Mouse (Mus musculus): ENCODE measurements at regions not wholly inside any gene's neighbourhood (a gene's known extent, or its start where the extent isn't known, plus 50 kb on each side); places are given as distances from the start of the nearest gene placed in this dataset.
A peak's percentile ranks its signal among the peaks of the same experiment; 100 is the strongest.

- Histone ChIP-seq H3K36me3 (ENCODE audit: control insufficient read depth, insufficient read depth) (no peaks in the 10 kb centered on the region), H3K4me3 (ENCODE audit: insufficient read depth, poor library complexity, severe bottlenecking) (no peak overlapping the region), H3ac (ENCODE audit: control insufficient read depth, insufficient read length, low read depth) (no peak overlapping the region), H3K79me2 (ENCODE audit: control insufficient read depth, insufficient read depth) (no peaks in the 10 kb centered on the region), H3K27me3 (ENCODE audit: control insufficient read depth, insufficient read depth, insufficient read length) (no peaks in the 10 kb centered on the region), H3K79me3 (ENCODE audit: low read depth) (no peaks in the 10 kb centered on the region)
- no peak for TF ChIP-seq MAX (IDR thresholded peaks at IDR 0.05)
- no peak for TF ChIP-seq MYOG (IDR thresholded peaks at IDR 0.05; ENCODE audit: control insufficient read depth, extremely low read depth, insufficient read length)
- no peak for TF ChIP-seq CTCF (IDR thresholded peaks at IDR 0.05; ENCODE audit: control insufficient read depth, insufficient read depth, insufficient read length)
- no peak for TF ChIP-seq USF1 (IDR thresholded peaks at IDR 0.05; ENCODE audit: low read depth)
- TF ChIP-seq CEBPB (IDR thresholded peaks at IDR 0.05; ENCODE audit: low read depth), result no peak
- no peak for TF ChIP-seq FOSL1 (IDR thresholded peaks at IDR 0.05; ENCODE audit: insufficient read depth, low read length, poor library complexity, severe bottlenecking)
- TF ChIP-seq MYOD1 (IDR thresholded peaks at IDR 0.05; ENCODE audit: control insufficient read depth, insufficient read length, low read depth), result no peak
These were observed 98.8 kb upstream of the Ankrd28 start for GRCm38 (mm10) chr14:31929161-31929707.

DNA sequence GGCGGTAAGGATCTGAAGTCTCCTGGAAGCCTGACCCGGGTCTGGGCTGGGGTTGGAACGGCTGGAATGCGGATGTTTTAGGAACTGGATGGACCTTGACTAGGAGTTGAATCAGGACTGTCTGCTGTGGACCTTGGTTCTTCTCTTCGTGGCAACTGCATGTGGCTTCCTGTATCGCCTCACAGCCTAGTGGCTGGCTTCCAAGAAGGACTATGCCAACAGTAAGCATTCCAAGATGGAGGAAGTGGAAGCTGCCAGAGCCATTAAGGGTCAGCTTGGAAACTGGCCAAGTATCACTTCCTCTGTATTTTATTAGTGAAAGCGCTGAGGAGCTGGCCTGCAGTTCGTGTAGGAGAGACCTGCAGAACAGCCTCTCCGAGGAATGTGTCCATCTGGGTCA, 98.4 kb upstream of the Galnt15 start:
- TF ChIP-seq MAX (IDR thresholded peaks at IDR 0.05) (peak; percentile 53), CTCF (IDR thresholded peaks at IDR 0.05; ENCODE audit: control insufficient read depth, insufficient read depth, insufficient read length) (no peak)
- Histone ChIP-seq H3ac (ENCODE audit: control insufficient read depth, insufficient read length, low read depth) (no peak overlapping the region), H3K79me3 (ENCODE audit: low read depth) (no peaks in the 10 kb centered on the region), H3K27me3 (ENCODE audit: control insufficient read depth, insufficient read depth, insufficient read length) (no peaks in the 10 kb centered on the region), H3K79me2 (ENCODE audit: control insufficient read depth, insufficient read depth) (no peaks in the 10 kb centered on the region), H3K4me3 (ENCODE audit: insufficient read depth, poor library complexity, severe bottlenecking) (no peak overlapping the region), H3K36me3 (ENCODE audit: control insufficient read depth, insufficient read depth) (no peaks in the 10 kb centered on the region)

DNA sequence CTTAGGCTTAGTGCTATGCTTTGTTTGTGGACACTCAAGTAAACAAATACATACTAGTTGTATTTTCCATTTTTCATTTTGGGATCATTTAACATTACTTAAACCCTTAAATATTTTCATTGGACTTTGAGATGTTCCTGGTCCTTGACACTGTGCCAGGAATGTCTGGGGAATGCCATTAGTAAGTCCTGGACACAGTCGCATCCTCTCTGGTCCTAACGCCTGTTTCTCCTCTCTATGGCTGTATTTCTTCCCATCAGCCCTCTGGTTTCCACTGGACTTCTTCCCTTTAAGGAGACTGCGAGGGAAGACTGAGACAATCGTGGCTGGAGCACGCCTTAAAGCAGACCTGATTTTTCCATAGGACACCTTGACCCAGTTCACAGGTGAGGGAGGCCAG, 96.8 kb upstream of the Galnt15 start:
- Histone ChIP-seq H3K79me2 (ENCODE audit: control insufficient read depth, insufficient read depth) (no peaks in the 10 kb centered on the region), H3K79me3 (ENCODE audit: low read depth) (no peaks in the 10 kb centered on the region), H3K4me3 (ENCODE audit: insufficient read depth, poor library complexity, severe bottlenecking) (no peak overlapping the region), H3K27me3 (ENCODE audit: control insufficient read depth, insufficient read depth, insufficient read length) (no peaks in the 10 kb centered on the region), H3K36me3 (ENCODE audit: control insufficient read depth, insufficient read depth) (no peaks in the 10 kb centered on the region), H3ac (ENCODE audit: control insufficient read depth, insufficient read length, low read depth) (no peak overlapping the region)
- TF ChIP-seq USF1 (IDR thresholded peaks at IDR 0.05; ENCODE audit: low read depth), result no peak
- no peak for TF ChIP-seq MYOD1 (IDR thresholded peaks at IDR 0.05; ENCODE audit: control insufficient read depth, insufficient read length, low read depth)
- TF ChIP-seq CEBPB (IDR thresholded peaks at IDR 0.05; ENCODE audit: low read depth), result no peak
- TF ChIP-seq FOSL1 (IDR thresholded peaks at IDR 0.05; ENCODE audit: insufficient read depth, low read length, poor library complexity, severe bottlenecking), result no peak
- no peak for TF ChIP-seq MYOG (IDR thresholded peaks at IDR 0.05; ENCODE audit: control insufficient read depth, extremely low read depth, insufficient read length)
- TF ChIP-seq CTCF (IDR thresholded peaks at IDR 0.05; ENCODE audit: control insufficient read depth, insufficient read depth, insufficient read length), result no peak
- TF ChIP-seq MAX (IDR thresholded peaks at IDR 0.05), result no peak

GRCm38 (mm10) chr14:31933441-31933840, 95.3 kb upstream of the Galnt15 start:
- Histone ChIP-seq H3ac (ENCODE audit: control insufficient read depth, insufficient read length, low read depth) (no peak overlapping the region), H3K36me3 (ENCODE audit: control insufficient read depth, insufficient read depth) (no peaks in the 10 kb centered on the region), H3K79me3 (ENCODE audit: low read depth) (no peaks in the 10 kb centered on the region)

GRCm38 (mm10) chr14:31933841-31934271, 94.9 kb upstream of the Galnt15 start:
- Histone ChIP-seq H3K27me3 (ENCODE audit: control insufficient read depth, insufficient read depth, insufficient read length) (no peaks in the 10 kb centered on the region), H3K36me3 (ENCODE audit: control insufficient read depth, insufficient read depth) (no peaks in the 10 kb centered on the region), H3K79me2 (ENCODE audit: control insufficient read depth, insufficient read depth) (no peaks in the 10 kb centered on the region), H3K4me3 (ENCODE audit: insufficient read depth, poor library complexity, severe bottlenecking) (no peak overlapping the region), H3K79me3 (ENCODE audit: low read depth) (no peaks in the 10 kb centered on the region), H3ac (ENCODE audit: control insufficient read depth, insufficient read length, low read depth) (no peak overlapping the region)
- no peak for TF ChIP-seq FOSL1 (IDR thresholded peaks at IDR 0.05; ENCODE audit: insufficient read depth, low read length, poor library complexity, severe bottlenecking)
- no peak for TF ChIP-seq MAX (IDR thresholded peaks at IDR 0.05)
- no peak for TF ChIP-seq MYOD1 (IDR thresholded peaks at IDR 0.05; ENCODE audit: control insufficient read depth, insufficient read length, low read depth)
- TF ChIP-seq MYOG (IDR thresholded peaks at IDR 0.05; ENCODE audit: control insufficient read depth, extremely low read depth, insufficient read length), result no peak
- TF ChIP-seq CTCF (IDR thresholded peaks at IDR 0.05; ENCODE audit: control insufficient read depth, insufficient read depth, insufficient read length), result no peak
- TF ChIP-seq CEBPB (IDR thresholded peaks at IDR 0.05; ENCODE audit: low read depth), result no peak
- no peak for TF ChIP-seq USF1 (IDR thresholded peaks at IDR 0.05; ENCODE audit: low read depth)

More at GRCm38 (mm10) chr14:31933441-31933840, 95.3 kb upstream of the Galnt15 start:
- Histone ChIP-seq H3K4me3 (ENCODE audit: insufficient read depth, poor library complexity, severe bottlenecking) (no peak overlapping the region), H3K27me3 (ENCODE audit: control insufficient read depth, insufficient read depth, insufficient read length) (no peaks in the 10 kb centered on the region), H3K79me2 (ENCODE audit: control insufficient read depth, insufficient read depth) (no peaks in the 10 kb centered on the region)
- TF ChIP-seq MAX (IDR thresholded peaks at IDR 0.05), result no peak
- no peak for TF ChIP-seq MYOD1 (IDR thresholded peaks at IDR 0.05; ENCODE audit: control insufficient read depth, insufficient read length, low read depth)
- no peak for TF ChIP-seq MYOG (IDR thresholded peaks at IDR 0.05; ENCODE audit: control insufficient read depth, extremely low read depth, insufficient read length)
- TF ChIP-seq CEBPB (IDR thresholded peaks at IDR 0.05; ENCODE audit: low read depth), result no peak
- no peak for TF ChIP-seq FOSL1 (IDR thresholded peaks at IDR 0.05; ENCODE audit: insufficient read depth, low read length, poor library complexity, severe bottlenecking)
- TF ChIP-seq USF1 (IDR thresholded peaks at IDR 0.05; ENCODE audit: low read depth), result no peak
- no peak for TF ChIP-seq CTCF (IDR thresholded peaks at IDR 0.05; ENCODE audit: control insufficient read depth, insufficient read depth, insufficient read length)

- Histone ChIP-seq H3ac (ENCODE audit: control insufficient read depth, insufficient read length, low read depth) (no peak overlapping the region), H3K4me3 (ENCODE audit: insufficient read depth, poor library complexity, severe bottlenecking) (no peak overlapping the region), H3K79me2 (ENCODE audit: control insufficient read depth, insufficient read depth) (no peaks in the 10 kb centered on the region), H3K27me3 (ENCODE audit: control insufficient read depth, insufficient read depth, insufficient read length) (no peaks in the 10 kb centered on the region), H3K36me3 (ENCODE audit: control insufficient read depth, insufficient read depth) (no peaks in the 10 kb centered on the region), H3K79me3 (ENCODE audit: low read depth) (no peaks in the 10 kb centered on the region)
- no peak for TF ChIP-seq FOSL1 (IDR thresholded peaks at IDR 0.05; ENCODE audit: insufficient read depth, low read length, poor library complexity, severe bottlenecking)
- TF ChIP-seq CEBPB (IDR thresholded peaks at IDR 0.05; ENCODE audit: low read depth), result no peak
- no peak for TF ChIP-seq MYOG (IDR thresholded peaks at IDR 0.05; ENCODE audit: control insufficient read depth, extremely low read depth, insufficient read length)
- TF ChIP-seq USF1 (IDR thresholded peaks at IDR 0.05; ENCODE audit: low read depth), result no peak
- TF ChIP-seq MAX (IDR thresholded peaks at IDR 0.05), result no peak
- no peak for TF ChIP-seq CTCF (IDR thresholded peaks at IDR 0.05; ENCODE audit: control insufficient read depth, insufficient read depth, insufficient read length)
- no peak for TF ChIP-seq MYOD1 (IDR thresholded peaks at IDR 0.05; ENCODE audit: control insufficient read depth, insufficient read length, low read depth)
These were observed 94.5 kb upstream of the Galnt15 start for GRCm38 (mm10) chr14:31934321-31934720.

All from C2C12 (cell line).